ENCODE assay signal across 9 mouse cellular contexts in genomic region chr2:172320878-172321277, GRCm38 (mm10). TPM values are rescaled to one million over a fixed set of nuclear protein-coding genes. Genes with fewer than 3 reads are reported as not detected.
DNase-seq lines count a peak whose midpoint lies in the region; ATAC-seq and TF ChIP-seq lines count a peak whose summit lies in the region.
"Had no signal": no experiment of that assay in that cellular context is flagged by ENCODE, and none has a peak within 500 bp of the region (broad histone marks: within the 10 kb centered on the region; RNA-seq: fewer than 3 reads in every experiment).

No protein-coding gene starts in this region.

- TF ChIP-seq CTCF in MEL (IDR thresholded peaks at IDR 0.05 in 2 of 3, conservative IDR thresholded peaks at IDR 0.05 in 1 of 3; ENCODE audit: control insufficient read depth in 1 of 3, insufficient read depth in 1 of 3, low read depth in 2 of 3, low read length in 3 of 3, poor library complexity in 1 of 3, severe bottlenecking in 1 of 3) = no peak

- TF ChIP-seq RAD21 in MEL (IDR thresholded peaks at IDR 0.05; ENCODE audit: low read depth, low read length) = no peak; the same call in 1 of the 2 replicates

- no peaks in the 10 kb centered on the region for H3K79me2 ChIP-seq in MEL (ENCODE audit: control insufficient read depth, insufficient read depth, low read length, poor library complexity)

- no peak overlapping the region for H3K27ac ChIP-seq in hindbrain, embryonic 10.5 days
- no peak overlapping the region for H3K27ac ChIP-seq in hindbrain, embryonic 12.5 days
- H3K27ac ChIP-seq in MEL (ENCODE audit: control insufficient read depth, low read depth, low read length) = no peak overlapping the region
- H3K27ac ChIP-seq: hindbrain, embryonic 15.5 days had no signal

- no peaks in the 10 kb centered on the region for H3K27me3 ChIP-seq in hindbrain, embryonic 10.5 days (ENCODE audit: insufficient read depth, poor library complexity, severe bottlenecking)
- peaks cover 11% of the 10 kb centered on the region; the same call in 1 of the 2 replicates for H3K27me3 ChIP-seq in hindbrain, embryonic 12.5 days
- no peaks in the 10 kb centered on the region; a peak in 1 of 4 replicates for H3K27me3 ChIP-seq in MEL (ENCODE audit: control insufficient read depth in 1 of 2, insufficient read depth in 2 of 2, low read length in 2 of 2)
- H3K27me3 ChIP-seq: hindbrain, embryonic 15.5 days had no signal

- peak in 1 of 2 experiments; percentile 20; a peak in 1 of 4 replicates for TF ChIP-seq EP300 in MEL (IDR thresholded peaks at IDR 0.05; ENCODE audit: low read depth in 1 of 2, low read length in 2 of 2)

- TF ChIP-seq POLR2A in MEL (IDR thresholded peaks at IDR 0.05; ENCODE audit: control insufficient read depth in 1 of 2, insufficient read depth in 1 of 2, low read depth in 1 of 2, low read length in 2 of 2, poor library complexity in 1 of 2) = no peak

- H3K4me3 ChIP-seq in hindbrain, embryonic 10.5 days = no peak overlapping the region
- H3K4me3 ChIP-seq in hindbrain, embryonic 12.5 days = no peak overlapping the region
- H3K4me3 ChIP-seq in MEL (ENCODE audit: control insufficient read depth in 1 of 2, insufficient read depth in 1 of 2, low read depth in 2 of 2, low read length in 2 of 2) = no peak overlapping the region
- H3K4me3 ChIP-seq: hindbrain, embryonic 15.5 days had no signal

- no peak overlapping the region for H3K9ac ChIP-seq in hindbrain, embryonic 12.5 days
- H3K9ac ChIP-seq in MEL (ENCODE audit: control insufficient read depth, low read depth, low read length, poor library complexity, severe bottlenecking) = no peak overlapping the region
- H3K9ac ChIP-seq: hindbrain, embryonic 15.5 days had no signal

- H3K4me1 ChIP-seq in hindbrain, embryonic 10.5 days (replicated peaks) = no peaks in the 10 kb centered on the region
- no peaks in the 10 kb centered on the region for H3K4me1 ChIP-seq in hindbrain, embryonic 12.5 days
- H3K4me1 ChIP-seq in MEL (ENCODE audit: control insufficient read depth in 1 of 2, insufficient read depth in 2 of 2, low read length in 2 of 2) = no peaks in the 10 kb centered on the region
- H3K4me1 ChIP-seq: hindbrain, embryonic 15.5 days had no signal

- H3K9me3 ChIP-seq in hindbrain, embryonic 10.5 days = no peaks in the 10 kb centered on the region
- H3K9me3 ChIP-seq in hindbrain, embryonic 12.5 days (replicated peaks) = no peaks in the 10 kb centered on the region
- no peaks in the 10 kb centered on the region for H3K9me3 ChIP-seq in MEL (replicated peaks; ENCODE audit: insufficient read depth, low read length)
- H3K9me3 ChIP-seq: hindbrain, embryonic 15.5 days had no signal

- no peak overlapping the region for H3K4me2 ChIP-seq in hindbrain, embryonic 12.5 days (replicated peaks)
- H3K4me2 ChIP-seq: hindbrain, embryonic 15.5 days had no signal

- no peak for ATAC-seq in hindbrain, embryonic 12.5 days (ENCODE audit: low FRiP score)

- peak; percentile 81 for DNase-seq in hindbrain, embryonic 10.5 days (ENCODE audit: low spot score)
- peak; percentile 71 for DNase-seq in MEL (ENCODE audit: low read depth, low spot score)
- peak; percentile 45 for DNase-seq in c-Kit-positive CD71-positive TER-119-positive erythroid progenitor cells, embryonic 14.5 days (ENCODE audit: low spot score)
- DNase-seq in kidney, postnatal 36 days = peak; percentile 24 to 79
- peak; percentile 63 for DNase-seq in ovary, postnatal 10 days (ENCODE audit: low spot score)
- DNase-seq in frontal cortex, postnatal 36 days (ENCODE audit: low spot score in 2 of 2) = no peak
- DNase-seq in spleen, postnatal 36 days (ENCODE audit: low spot score in 2 of 2) = no peak

- WGBS in hindbrain, embryonic 10.5 days = 18% methylated on average over 9 of the region's 9 CpGs
- 15% methylated on average over 9 of the region's 9 CpGs for WGBS in hindbrain, embryonic 12.5 days

- H3K36me3 ChIP-seq in hindbrain, embryonic 10.5 days = no peaks in the 10 kb centered on the region
- H3K36me3 ChIP-seq in hindbrain, embryonic 12.5 days = no peaks in the 10 kb centered on the region
- H3K36me3 ChIP-seq in MEL (ENCODE audit: control insufficient read depth in 1 of 2, insufficient read depth in 2 of 2, low read length in 2 of 2) = no peaks in the 10 kb centered on the region
- H3K36me3 ChIP-seq: hindbrain, embryonic 15.5 days had no signal

TF ChIP-seq in MEL, 35 proteins besides CTCF, POLR2A, EP300 and RAD21:
- TF ChIP-seq MAFK (IDR thresholded peaks at IDR 0.05; ENCODE audit: borderline replicate concordance, low read depth, low read length) (no peak), SMC3 (IDR thresholded peaks at IDR 0.05; ENCODE audit: low read depth, low read length) (peak; percentile 32; the same call in 1 of the 2 replicates), GATA1 (IDR thresholded peaks at IDR 0.05; ENCODE audit: low read depth, low read length) (no peak), RCOR1 (IDR thresholded peaks at IDR 0.05; ENCODE audit: low read depth, low read length) (0 out of 2 replicates have a peak, but pooled peaks have one; percentile 14), ELF1 (IDR thresholded peaks at IDR 0.05; ENCODE audit: low read depth, low read length) (no peak), CHD1 (IDR thresholded peaks at IDR 0.05; ENCODE audit: low read depth, low read length) (no peak), TAL1 (IDR thresholded peaks at IDR 0.05; ENCODE audit: low read length) (no peak), ZKSCAN1 (IDR thresholded peaks at IDR 0.05; ENCODE audit: low read depth, low read length) (no peak), ZMIZ1 (IDR thresholded peaks at IDR 0.05; ENCODE audit: low read depth, low read length) (no peak), ZC3H11A (IDR thresholded peaks at IDR 0.05; ENCODE audit: low read depth, low read length) (no peak), MYC (IDR thresholded peaks at IDR 0.05; ENCODE audit: low read depth, low read length) (no peak), MEF2A (IDR thresholded peaks at IDR 0.05; ENCODE audit: extremely low read depth, insufficient replicate concordance, low read depth, low read length, poor library complexity, severe bottlenecking) (no peak), ZNF384 (IDR thresholded peaks at IDR 0.05; ENCODE audit: low read depth, low read length) (no peak), MAX (IDR thresholded peaks at IDR 0.05; ENCODE audit: low read length) (peak; percentile 71), POLR2AphosphoS2 (IDR thresholded peaks at IDR 0.05; ENCODE audit: low read length) (no peak), SIN3A (IDR thresholded peaks at IDR 0.05; ENCODE audit: low read length) (peak; percentile 67), MAZ (IDR thresholded peaks at IDR 0.05; ENCODE audit: low read depth, low read length) (no peak), NELFE (IDR thresholded peaks at IDR 0.05; ENCODE audit: low read depth, low read length) (no peak), BHLHE40 (IDR thresholded peaks at IDR 0.05; ENCODE audit: borderline replicate concordance, low read depth, low read length) (no peak), UBTF (IDR thresholded peaks at IDR 0.05; ENCODE audit: borderline replicate concordance, insufficient read depth, low read depth, low read length) (no peak), E2F4 (IDR thresholded peaks at IDR 0.05; ENCODE audit: borderline replicate concordance, low read depth, low read length) (no peak), MYB (IDR thresholded peaks at IDR 0.05; ENCODE audit: low read depth, low read length) (no peak), POLR2AphosphoS5 (IDR thresholded peaks at IDR 0.05; ENCODE audit: borderline replicate concordance, low read depth, low read length) (no peak), GABPA (IDR thresholded peaks at IDR 0.05; ENCODE audit: low read depth, low read length) (no peak), ETS1 (IDR thresholded peaks at IDR 0.05; ENCODE audit: low read depth, low read length) (no peak), TBP (IDR thresholded peaks at IDR 0.05; ENCODE audit: low read depth, low read length) (no peak), HCFC1 (IDR thresholded peaks at IDR 0.05; ENCODE audit: low read depth, low read length) (no peak), TCF12 (IDR thresholded peaks at IDR 0.05; ENCODE audit: low read depth, low read length) (no peak), USF1 (IDR thresholded peaks at IDR 0.05; ENCODE audit: low read depth, low read length) (no peak), NRF1 (IDR thresholded peaks at IDR 0.05; ENCODE audit: insufficient read depth, low read depth, low read length, poor library complexity, severe bottlenecking) (no peak), USF2 (IDR thresholded peaks at IDR 0.05; ENCODE audit: borderline replicate concordance in 1 of 2, insufficient read depth in 1 of 2, low read depth in 1 of 2, low read length in 2 of 2) (no peak), JUND (IDR thresholded peaks at IDR 0.05; ENCODE audit: low read depth, low read length) (no peak), MXI1 (IDR thresholded peaks at IDR 0.05; ENCODE audit: low read depth, low read length) (peak; percentile 87), CHD2 (IDR thresholded peaks at IDR 0.05; ENCODE audit: low read length) (no peak), KAT2A (conservative IDR thresholded peaks at IDR 0.05; ENCODE audit: low read depth, low read length) (no peak)

RNA-seq across cellular contexts. Expression of gene Fam210b, which starts 24.5 kb away (rescaled TPM):
- 32.6 and 34.0 TPM in 2 replicates for polyA plus RNA-seq in hindbrain, embryonic 10.5 days (2016; fragmentation: Nextera tagmentation; extraction: Ambion mirVana)
- 31.8 and 33.1 TPM in 2 replicates for polyA plus RNA-seq in hindbrain, embryonic 12.5 days (2016; fragmentation: Nextera tagmentation; extraction: Ambion mirVana)
- total RNA-seq in MEL (2012; rRNA removed) = 2.7 and 3.5 TPM in 2 replicates
- 10 to 100 TPM in 1 of 2 experiments, not detected in 1; 11.4 TPM for polyA plus RNA-seq in MEL (2012; ENCODE audit: insufficient read depth in 1 of 2, insufficient read length in 2 of 2, low read depth in 1 of 2, low replicate concordance in 2 of 2, missing spikeins in 1 of 2)

RNA-seq across cellular contexts. Expression of gene Aurka, which starts 49.5 kb away (rescaled TPM):
- 168 and 202 TPM in 2 replicates for polyA plus RNA-seq in hindbrain, embryonic 10.5 days (2016; fragmentation: Nextera tagmentation; extraction: Ambion mirVana)
- polyA plus RNA-seq in hindbrain, embryonic 12.5 days (2016; fragmentation: Nextera tagmentation; extraction: Ambion mirVana) = 78.8 and 85.6 TPM in 2 replicates
- 110 and 127 TPM in 2 replicates for total RNA-seq in MEL (2012; rRNA removed)
- polyA plus RNA-seq in MEL (2012; ENCODE audit: insufficient read depth in 1 of 2, insufficient read length in 2 of 2, low read depth in 1 of 2, low replicate concordance in 2 of 2, missing spikeins in 1 of 2) = 100 to 1,000 TPM; 150 to 236 TPM

RNA-seq across cellular contexts. Expression of gene Cstf1, which starts 49.6 kb away (rescaled TPM):
- 49.7 and 54.8 TPM in 2 replicates for polyA plus RNA-seq in hindbrain, embryonic 10.5 days (2016; fragmentation: Nextera tagmentation; extraction: Ambion mirVana)
- 37.3 and 37.5 TPM in 2 replicates for polyA plus RNA-seq in hindbrain, embryonic 12.5 days (2016; fragmentation: Nextera tagmentation; extraction: Ambion mirVana)
- total RNA-seq in MEL (2012; rRNA removed) = 63.3 and 77.4 TPM in 2 replicates
- polyA plus RNA-seq in MEL (2012; ENCODE audit: insufficient read depth in 1 of 2, insufficient read length in 2 of 2, low read depth in 1 of 2, low replicate concordance in 2 of 2, missing spikeins in 1 of 2) = 100 to 1,000 TPM in 1 of 2 experiments, 10 to 100 TPM in 1; 66.9 to 105 TPM

Comparison
In these comparisons a context has a peak if more than half of its experiments do, and no peak if none do; other contexts are left out.
1. DNase-seq: peak in hindbrain, embryonic 10.5 days (single experiment), MEL (single experiment), c-Kit-positive CD71-positive TER-119-positive erythroid progenitor cells, embryonic 14.5 days (single experiment), kidney, postnatal 36 days (2 of 2) and ovary, postnatal 10 days (single experiment); none in frontal cortex, postnatal 36 days (0 of 2) and spleen, postnatal 36 days (0 of 2).